In the genomic region with DNA sequence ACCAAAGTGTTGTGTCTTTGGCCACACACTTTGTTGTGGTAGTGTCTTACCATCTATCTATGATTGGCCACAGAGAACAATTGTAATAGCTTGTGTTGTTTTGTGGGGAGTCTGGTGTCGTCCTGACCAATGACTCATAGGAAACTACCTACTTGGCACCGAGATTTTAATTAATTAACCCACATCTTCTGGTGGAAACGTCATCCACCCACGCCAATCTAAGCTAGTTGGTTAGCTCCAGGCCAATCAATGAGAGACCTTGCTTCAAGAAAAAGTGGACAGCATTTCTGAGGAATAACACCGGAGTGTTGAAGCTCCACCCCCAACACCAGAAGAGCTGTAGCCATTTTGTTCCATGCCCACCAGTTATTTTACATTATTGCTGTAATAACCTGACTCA, we compare ENCODE assay signal across 17 mouse cellular contexts. TPM values are rescaled to one million over a fixed set of nuclear protein-coding genes. Genes with fewer than 3 reads are reported as not detected.
"Had no signal": no experiment of that assay in that cellular context is flagged by ENCODE, and none has a peak within 500 bp of the region (broad histone marks: within the 10 kb centered on the region; RNA-seq: fewer than 3 reads in every experiment).

No protein-coding gene starts in this region.

- H3K27ac ChIP-seq: lung, embryonic 15.5 days; macrophage; midbrain, embryonic 13.5 days; midbrain, embryonic 15.5 days; neural tube, embryonic 12.5 days; stomach, embryonic 15.5 days; stomach, postnatal 0 days had no signal

- H3K4me3 ChIP-seq: lung, embryonic 15.5 days; megakaryocyte, embryonic 14.5 days; midbrain, embryonic 13.5 days; midbrain, embryonic 15.5 days; neural tube, embryonic 12.5 days; stomach, embryonic 15.5 days had no signal

- H3K27me3 ChIP-seq: lung, embryonic 15.5 days; megakaryocyte, embryonic 14.5 days; midbrain, embryonic 13.5 days; midbrain, embryonic 15.5 days; neural tube, embryonic 12.5 days; stomach, embryonic 15.5 days had no signal

- H3K4me1 ChIP-seq: lung, embryonic 15.5 days; midbrain, embryonic 15.5 days; neural tube, embryonic 12.5 days; stomach, embryonic 15.5 days had no signal

- H3K36me3 ChIP-seq: lung, embryonic 15.5 days; midbrain, embryonic 13.5 days; midbrain, embryonic 15.5 days; neural tube, embryonic 12.5 days; stomach, embryonic 15.5 days had no signal

- H3K4me2 ChIP-seq: lung, embryonic 15.5 days; midbrain, embryonic 11.5 days; midbrain, embryonic 13.5 days; midbrain, embryonic 15.5 days; neural tube, embryonic 12.5 days; stomach, embryonic 15.5 days had no signal

- H3K9me3 ChIP-seq: lung, embryonic 15.5 days; megakaryocyte, embryonic 14.5 days; midbrain, embryonic 13.5 days; midbrain, embryonic 15.5 days; neural tube, embryonic 12.5 days; stomach, embryonic 15.5 days had no signal

- DNase-seq: lung, adult 2 months; lung, postnatal 14 days; lung, postnatal 36 days; right cerebral cortex, postnatal 14 days; thymus, adult 2 months; thymus, postnatal 25 days; thymus, postnatal 4 days had no signal

- ATAC-seq: lung, postnatal 0 days; midbrain, embryonic 13.5 days; midbrain, embryonic 15.5 days had no signal

- H3K9ac ChIP-seq: lung, embryonic 15.5 days; midbrain, embryonic 13.5 days; midbrain, embryonic 15.5 days; neural tube, embryonic 12.5 days; stomach, embryonic 15.5 days had no signal

RNA-seq across cellular contexts. Expression of a gene that starts 7.1 kb away (rescaled TPM):
- polyA plus RNA-seq: neural tube, embryonic 12.5 days; stomach, embryonic 15.5 days; stomach, postnatal 0 days had no signal
